Mouse (Mus musculus): ENCODE measurements at regions not wholly inside any gene's neighbourhood (a gene's known extent, or its start where the extent isn't known, plus 50 kb on each side); places are given as distances from the start of the nearest gene placed in this dataset.
A peak's percentile ranks its signal among the peaks of the same experiment; 100 is the strongest.

GRCm38 (mm10) chr2:113959025-113959767 is 54.2 kb downstream of the Gjd2 start:
- no peak for ATAC-seq
- Histone ChIP-seq H3K9me3 (no peaks in the 10 kb centered on the region), H3K36me3 (no peaks in the 10 kb centered on the region), H3K4me2 (replicated peaks) (no peak overlapping the region), H3K4me3 (replicated peaks) (no peak overlapping the region), H3K4me1 (replicated peaks) (no peaks in the 10 kb centered on the region), H3K9ac (replicated peaks) (no peak overlapping the region), H3K27ac (no peak overlapping the region), H3K27me3 (no peaks in the 10 kb centered on the region)
- WGBS: 38% methylated on average over 6 of the region's 6 CpGs

- Histone ChIP-seq H3K36me3 (no peaks in the 10 kb centered on the region), H3K27me3 (no peaks in the 10 kb centered on the region), H3K4me2 (replicated peaks) (no peak overlapping the region), H3K9ac (replicated peaks) (no peak overlapping the region), H3K27ac (no peak overlapping the region), H3K9me3 (no peaks in the 10 kb centered on the region), H3K4me3 (replicated peaks) (no peak overlapping the region), H3K4me1 (replicated peaks) (no peaks in the 10 kb centered on the region)
- no peak for ATAC-seq
Measured at GRCm38 (mm10) chr2:113952480-113952879, 60.9 kb downstream of the Gjd2 start.

- Histone ChIP-seq H3K9ac (replicated peaks) (no peak overlapping the region), H3K27me3 (no peaks in the 10 kb centered on the region), H3K9me3 (no peaks in the 10 kb centered on the region), H3K4me2 (replicated peaks) (no peak overlapping the region), H3K27ac (no peak overlapping the region), H3K4me1 (replicated peaks) (no peaks in the 10 kb centered on the region), H3K4me3 (replicated peaks) (no peak overlapping the region), H3K36me3 (no peaks in the 10 kb centered on the region)
- no peak for ATAC-seq
- 67% methylated on average over 2 of the region's 2 CpGs for WGBS
Measured at GRCm38 (mm10) chr2:113949296-113949990, 64.0 kb downstream of the Gjd2 start.

- Histone ChIP-seq H3K4me1 (replicated peaks) (no peaks in the 10 kb centered on the region), H3K4me3 (replicated peaks) (no peak overlapping the region), H3K4me2 (replicated peaks) (no peak overlapping the region), H3K27ac (no peak overlapping the region), H3K9ac (replicated peaks) (no peak overlapping the region), H3K36me3 (no peaks in the 10 kb centered on the region), H3K27me3 (no peaks in the 10 kb centered on the region), H3K9me3 (no peaks in the 10 kb centered on the region)
- 86% methylated on average over 4 of the region's 4 CpGs for WGBS
- no peak for ATAC-seq
Measured at GRCm38 (mm10) chr2:113931689-113932088, 81.7 kb downstream of the Gjd2 start.

GRCm38 (mm10) chr2:113930948-113931347 is 82.5 kb downstream of the Gjd2 start:
- H3K4me2 ChIP-seq (replicated peaks): no peak overlapping the region
- ATAC-seq: no peak
- no peak overlapping the region for H3K9ac ChIP-seq (replicated peaks)
- H3K27me3 ChIP-seq: no peaks in the 10 kb centered on the region
- no peak overlapping the region for H3K27ac ChIP-seq
- H3K4me1 ChIP-seq (replicated peaks): no peaks in the 10 kb centered on the region
- H3K4me3 ChIP-seq (replicated peaks): no peak overlapping the region
- no peaks in the 10 kb centered on the region for H3K9me3 ChIP-seq
- no peaks in the 10 kb centered on the region for H3K36me3 ChIP-seq
- WGBS: 64% methylated on average over 1 of the region's 1 CpGs

- Histone ChIP-seq H3K27ac (no peak overlapping the region), H3K9ac (replicated peaks) (no peak overlapping the region), H3K4me1 (replicated peaks) (no peaks in the 10 kb centered on the region), H3K27me3 (no peaks in the 10 kb centered on the region), H3K9me3 (no peaks in the 10 kb centered on the region), H3K36me3 (no peaks in the 10 kb centered on the region), H3K4me3 (replicated peaks) (no peak overlapping the region), H3K4me2 (replicated peaks) (no peak overlapping the region)
- WGBS: 95% methylated on average over 1 of the region's 1 CpGs
- no peak for ATAC-seq
Measured at GRCm38 (mm10) chr2:113929650-113930049, 81.2 kb upstream of the Arhgap11a start.

- no peak overlapping the region for H3K9ac ChIP-seq (replicated peaks)
- H3K36me3 ChIP-seq: no peaks in the 10 kb centered on the region
- ATAC-seq: no peak
- no peaks in the 10 kb centered on the region for H3K9me3 ChIP-seq
- no peaks in the 10 kb centered on the region for H3K4me1 ChIP-seq (replicated peaks)
- H3K27me3 ChIP-seq: no peaks in the 10 kb centered on the region
- WGBS: 82% methylated on average over 2 of the region's 2 CpGs
- H3K4me2 ChIP-seq (replicated peaks): no peak overlapping the region
- H3K4me3 ChIP-seq (replicated peaks): no peak overlapping the region
- H3K27ac ChIP-seq: no peak overlapping the region
Measured at GRCm38 (mm10) chr2:113924138-113924537, 75.7 kb upstream of the Arhgap11a start.

- H3K4me3 ChIP-seq (replicated peaks): no peak overlapping the region
- no peaks in the 10 kb centered on the region for H3K4me1 ChIP-seq (replicated peaks)
- H3K36me3 ChIP-seq: no peaks in the 10 kb centered on the region
- ATAC-seq: no peak
- H3K27me3 ChIP-seq: no peaks in the 10 kb centered on the region
- H3K4me2 ChIP-seq (replicated peaks): no peak overlapping the region
- WGBS: 100% methylated on average over 2 of the region's 2 CpGs
- H3K27ac ChIP-seq: no peak overlapping the region
- H3K9me3 ChIP-seq: no peaks in the 10 kb centered on the region
- no peak overlapping the region for H3K9ac ChIP-seq (replicated peaks)
Measured at GRCm38 (mm10) chr2:113918913-113919312, 70.5 kb upstream of the Arhgap11a start.

GRCm38 (mm10) chr2:113914248-113914647 is 65.8 kb upstream of the Arhgap11a start:
- Histone ChIP-seq H3K36me3 (no peaks in the 10 kb centered on the region), H3K4me2 (replicated peaks) (no peak overlapping the region), H3K27me3 (no peaks in the 10 kb centered on the region), H3K4me3 (replicated peaks) (no peak overlapping the region), H3K9me3 (no peaks in the 10 kb centered on the region), H3K4me1 (replicated peaks) (peaks cover 6% of the 10 kb centered on the region), H3K9ac (replicated peaks) (no peak overlapping the region), H3K27ac (no peak overlapping the region)
- 95% methylated on average over 2 of the region's 2 CpGs for WGBS
- ATAC-seq: no peak

GRCm38 (mm10) chr2:113911188-113911587 is 62.7 kb upstream of the Arhgap11a start:
- H3K4me3 ChIP-seq (replicated peaks): no peak overlapping the region
- ATAC-seq: no peak
- 58% methylated on average over 3 of the region's 3 CpGs for WGBS
- no peaks in the 10 kb centered on the region for H3K9me3 ChIP-seq
- H3K4me1 ChIP-seq (replicated peaks): peaks cover 9% of the 10 kb centered on the region
- no peaks in the 10 kb centered on the region for H3K27me3 ChIP-seq
- no peak overlapping the region for H3K27ac ChIP-seq
- H3K4me2 ChIP-seq (replicated peaks): no peak overlapping the region
- no peaks in the 10 kb centered on the region for H3K36me3 ChIP-seq
- no peak overlapping the region for H3K9ac ChIP-seq (replicated peaks)

- no peaks in the 10 kb centered on the region for H3K36me3 ChIP-seq
- ATAC-seq: peak; percentile 78
- peaks cover 9% of the 10 kb centered on the region for H3K4me1 ChIP-seq (replicated peaks)
- no peak overlapping the region for H3K27ac ChIP-seq
- H3K4me3 ChIP-seq (replicated peaks): no peak overlapping the region
- H3K9ac ChIP-seq (replicated peaks): no peak overlapping the region
- 62% methylated on average over 4 of the region's 4 CpGs for WGBS
- no peaks in the 10 kb centered on the region for H3K27me3 ChIP-seq
- H3K4me2 ChIP-seq (replicated peaks): no peak overlapping the region
- no peaks in the 10 kb centered on the region for H3K9me3 ChIP-seq
Measured at GRCm38 (mm10) chr2:113909502-113909901, 61.0 kb upstream of the Arhgap11a start.

- Histone ChIP-seq H3K4me3 (replicated peaks) (no peak overlapping the region), H3K4me1 (replicated peaks) (peaks cover 9% of the 10 kb centered on the region), H3K36me3 (no peaks in the 10 kb centered on the region), H3K4me2 (replicated peaks) (no peak overlapping the region), H3K27me3 (no peaks in the 10 kb centered on the region), H3K9me3 (no peaks in the 10 kb centered on the region), H3K27ac (no peak overlapping the region), H3K9ac (replicated peaks) (no peak overlapping the region)
- 71% methylated on average over 4 of the region's 4 CpGs for WGBS
- ATAC-seq: peak; percentile 59
Measured at GRCm38 (mm10) chr2:113908636-113909035, 60.2 kb upstream of the Arhgap11a start.
